Mouse (Mus musculus) limb, embryonic 12.5 days (tissue): ENCODE measurements around the gene Adam10. TPM values are rescaled to one million over a fixed set of nuclear protein-coding genes. Genes with fewer than 3 reads are reported as not detected.

Experiments
- ATAC-seq: fragments of 200-750 bp; cut with Nextera tagmentation; 2 replicates; pipeline ENCODE4 v1.8.0; 2017; ENCODE audit warnings: low read depth, moderate TSS enrichment; ENCODE audit not compliant: insufficient number of reproducible peaks, insufficient read depth, low FRiP score, low TSS enrichment
- H3K27ac ChIP-seq: fragments of 300-500 bp; sonication (generic); 2 replicates; pipeline ENCODE4 v1.5.1; 2016; ENCODE audit warnings: mild to moderate bottlenecking, moderate library complexity
- H3K27me3 ChIP-seq: fragments of 300-500 bp; sonication (generic); 2 replicates; pipeline ENCODE4 v1.6.1; 2016; ENCODE audit warnings: mild to moderate bottlenecking, moderate library complexity
- H3K36me3 ChIP-seq: fragments of 300-500 bp; sonication (generic); 2 replicates; pipeline ENCODE4 v1.6.1; 2016; ENCODE audit warnings: mild to moderate bottlenecking, moderate library complexity
- H3K4me1 ChIP-seq: fragments of 300-500 bp; sonication (generic); replicated peaks from 2 replicates; pipeline ENCODE4 v1.6.1; 2016
- H3K4me2 ChIP-seq: fragments of 300-500 bp; sonication (generic); 2 replicates; pipeline ENCODE4 v1.6.1; 2016; ENCODE audit warnings: mild to moderate bottlenecking, moderate library complexity
- H3K4me3 ChIP-seq: fragments of 300-500 bp; sonication (generic); replicated peaks from 2 replicates; pipeline ENCODE4 v1.5.1; 2016; ENCODE audit warnings: mild to moderate bottlenecking
- H3K9ac ChIP-seq: fragments of 300-500 bp; sonication (generic); replicated peaks from 2 replicates; pipeline ENCODE4 v1.6.1; 2016; ENCODE audit warnings: mild to moderate bottlenecking, moderate library complexity
- H3K9me3 ChIP-seq: fragments of 300-500 bp; sonication (generic); 2 replicates; pipeline ENCODE4 v1.6.1; 2016; ENCODE audit warnings: mild to moderate bottlenecking, moderate library complexity
- WGBS: fragments of 180-500 bp; shearing (Covaris S2); methylation state at CpG from one replicate; pipeline ENCODE4 v1.1.7; 2016; 5-methylcytosine and 5-hydroxymethylcytosine counted together
- polyA plus RNA-seq: library from polyadenylated mRNA; unstranded; fragments of >200 nt; fragmentation: Nextera tagmentation; extraction: Ambion mirVana; gene quantifications from 2 replicates; pipeline ENCODE4 v1.2.1, GENCODE M21; 2016

Adam10 gene
- polyA plus RNA-seq, 1 experiment from 2014 or later: 62.9 TPM

- H3K9me3 ChIP-seq: no peaks in the 10 kb centered on the region
- H3K4me1 ChIP-seq: peaks cover 7% of the 10 kb centered on the region
- peak; percentile 97 for ATAC-seq
- H3K4me2 ChIP-seq: peak within 1 kb of the TSS; percentile 93
- H3K9ac ChIP-seq: peak within 1 kb of the TSS; percentile 78
- WGBS: 2% methylated on average over 67 of the region's 67 CpGs
- peak within 1 kb of the TSS; percentile 78 for H3K27ac ChIP-seq
- peak within 1 kb of the TSS; percentile 82 for H3K4me3 ChIP-seq
- H3K27me3 ChIP-seq: peaks cover 4% of the 10 kb centered on the region; the same call in 1 of the 2 replicates
- H3K36me3 ChIP-seq: no peaks in the 10 kb centered on the region
These were observed 21.5 kb upstream of the Adam10 start, which contains the start of gene Mindy2 for GRCm38 (mm10) chr9:70657013-70657967. TSS of gene Mindy2 (minus strand) at chr9:70657174.

DNA sequence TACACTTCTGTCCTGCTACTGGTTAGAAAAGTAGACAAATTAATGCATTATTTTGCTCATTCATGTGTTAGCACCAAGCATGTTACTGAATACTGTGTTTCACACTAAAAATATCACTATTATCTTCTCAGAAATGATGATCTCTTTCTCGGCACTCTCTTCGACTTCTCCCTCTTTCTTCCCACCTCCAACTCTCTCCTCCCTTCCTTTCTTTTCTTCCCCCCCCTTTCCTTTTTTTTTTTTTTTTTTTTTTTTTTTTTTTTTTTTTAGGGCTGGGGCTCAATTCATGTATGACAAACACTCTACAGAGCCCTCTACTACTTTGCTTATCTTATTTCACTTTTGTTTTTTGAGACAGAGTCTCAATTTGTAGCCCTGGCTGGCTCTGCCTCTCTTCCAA, 20.5 kb upstream of the Adam10 start:
- peaks cover 4% of the 10 kb centered on the region; the same call in 1 of the 2 replicates for H3K27me3 ChIP-seq
- peaks cover 7% of the 10 kb centered on the region for H3K4me1 ChIP-seq
- H3K36me3 ChIP-seq: no peaks in the 10 kb centered on the region
- H3K4me3 ChIP-seq: no peak overlapping the region
- no peak overlapping the region for H3K9ac ChIP-seq
- ATAC-seq: no peak
- WGBS: 56% methylated on average over 2 of the region's 2 CpGs
- no peaks in the 10 kb centered on the region for H3K9me3 ChIP-seq
- H3K4me2 ChIP-seq: no peak overlapping the region
- no peak overlapping the region for H3K27ac ChIP-seq

- no peaks in the 10 kb centered on the region for H3K36me3 ChIP-seq
- H3K27me3 ChIP-seq: no peaks in the 10 kb centered on the region
- no peak overlapping the region for H3K4me3 ChIP-seq
- no peak for ATAC-seq
- H3K9me3 ChIP-seq: 0 out of 2 replicates have a peak, but pooled peaks cover 3% of the 10 kb centered on the region
- no peak overlapping the region for H3K27ac ChIP-seq
- WGBS: 68% methylated on average over 4 of the region's 4 CpGs
- no peak overlapping the region for H3K9ac ChIP-seq
- H3K4me1 ChIP-seq: no peaks in the 10 kb centered on the region
- no peak overlapping the region for H3K4me2 ChIP-seq
These were observed 13.9 kb upstream of the Adam10 start for GRCm38 (mm10) chr9:70664847-70665246.

- H3K4me3 ChIP-seq: no peak overlapping the region
- no peak overlapping the region for H3K27ac ChIP-seq
- no peak overlapping the region for H3K4me2 ChIP-seq
- 0 out of 2 replicates have a peak, but pooled peaks cover 3% of the 10 kb centered on the region for H3K9me3 ChIP-seq
- 72% methylated on average over 16 of the region's 16 CpGs for WGBS
- H3K9ac ChIP-seq: no peak overlapping the region
- H3K4me1 ChIP-seq: no peaks in the 10 kb centered on the region
- no peaks in the 10 kb centered on the region for H3K36me3 ChIP-seq
- H3K27me3 ChIP-seq: no peaks in the 10 kb centered on the region
- ATAC-seq: no peak
These were observed 13.2 kb upstream of the Adam10 start for GRCm38 (mm10) chr9:70665372-70666145.

GRCm38 (mm10) chr9:70666811-70667210, 12.0 kb upstream of the Adam10 start:
- H3K4me3 ChIP-seq: no peak overlapping the region
- H3K36me3 ChIP-seq: no peaks in the 10 kb centered on the region
- H3K27ac ChIP-seq: no peak overlapping the region
- no peaks in the 10 kb centered on the region for H3K4me1 ChIP-seq
- H3K4me2 ChIP-seq: no peak overlapping the region
- no peaks in the 10 kb centered on the region for H3K27me3 ChIP-seq
- H3K9me3 ChIP-seq: 0 out of 2 replicates have a peak, but pooled peaks cover 3% of the 10 kb centered on the region
- 69% methylated on average over 7 of the region's 7 CpGs for WGBS
- no peak overlapping the region for H3K9ac ChIP-seq
- no peak for ATAC-seq

DNA sequence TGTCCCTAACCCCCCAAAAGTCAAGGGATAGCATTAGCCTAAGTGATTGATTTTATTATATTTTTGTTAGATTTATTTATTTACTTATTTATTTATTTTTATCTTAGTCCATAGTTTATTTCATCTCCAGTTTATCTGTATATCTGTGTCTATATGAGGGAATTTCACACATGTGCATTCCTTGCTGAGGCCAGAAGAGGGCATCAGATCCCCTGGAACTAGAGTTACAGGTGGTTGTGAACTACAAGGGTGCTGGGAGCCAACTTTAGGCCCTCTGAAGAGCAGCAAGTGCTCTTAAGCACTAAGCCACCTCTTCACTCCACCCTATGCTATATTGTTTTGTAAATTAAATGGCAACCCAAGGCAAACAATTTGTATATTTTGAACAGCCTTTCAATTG, 10.7 kb upstream of the Adam10 start:
- no peaks in the 10 kb centered on the region for H3K4me1 ChIP-seq

DNA sequence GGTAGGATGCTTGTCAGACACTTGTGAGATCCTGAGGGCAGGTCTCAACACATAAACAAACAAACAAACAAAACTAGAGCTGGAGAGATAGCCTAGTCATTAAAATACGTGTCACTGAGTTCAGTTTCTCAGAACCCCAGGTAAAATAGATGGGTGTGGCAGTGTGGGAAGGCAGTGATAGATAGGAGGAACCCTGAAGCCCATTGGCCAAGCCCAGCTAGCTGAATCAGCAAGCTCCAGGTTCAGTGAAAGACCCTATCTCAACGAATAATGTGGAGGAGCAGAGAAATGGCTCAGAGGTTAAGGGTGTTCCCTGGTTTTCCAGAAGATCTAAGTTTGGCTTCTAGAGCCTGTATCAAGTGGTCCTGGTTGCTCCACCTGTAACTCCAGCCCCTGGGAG, 9.6 kb upstream of the Adam10 start:
- Histone ChIP-seq H3K4me3 (no peak overlapping the region), H3K27me3 (no peaks in the 10 kb centered on the region), H3K36me3 (no peaks in the 10 kb centered on the region), H3K27ac (no peak overlapping the region), H3K4me2 (no peak overlapping the region), H3K9ac (no peak overlapping the region), H3K4me1 (0 out of 2 replicates have a peak, but pooled peaks cover 3% of the 10 kb centered on the region), H3K9me3 (0 out of 2 replicates have a peak, but pooled peaks cover 3% of the 10 kb centered on the region)
- ATAC-seq: no peak
- 58% methylated on average over 2 of the region's 2 CpGs for WGBS

More for the DNA sequence above, 10.7 kb upstream of the Adam10 start:
- no peaks in the 10 kb centered on the region for H3K27me3 ChIP-seq
- no peak overlapping the region for H3K9ac ChIP-seq
- H3K27ac ChIP-seq: no peak overlapping the region
- no peak overlapping the region for H3K4me2 ChIP-seq
- H3K4me3 ChIP-seq: no peak overlapping the region
- 0 out of 2 replicates have a peak, but pooled peaks cover 3% of the 10 kb centered on the region for H3K9me3 ChIP-seq
- no peak for ATAC-seq
- H3K36me3 ChIP-seq: no peaks in the 10 kb centered on the region

GRCm38 (mm10) chr9:70670381-70670780, 8.4 kb upstream of the Adam10 start:
- ATAC-seq: no peak
- Histone ChIP-seq H3K4me3 (no peak overlapping the region), H3K27me3 (no peaks in the 10 kb centered on the region), H3K4me2 (no peak overlapping the region), H3K27ac (no peak overlapping the region), H3K36me3 (no peaks in the 10 kb centered on the region), H3K4me1 (0 out of 2 replicates have a peak, but pooled peaks cover 3% of the 10 kb centered on the region), H3K9me3 (0 out of 2 replicates have a peak, but pooled peaks cover 3% of the 10 kb centered on the region), H3K9ac (no peak overlapping the region)
- WGBS: 86% methylated on average over 6 of the region's 6 CpGs

DNA sequence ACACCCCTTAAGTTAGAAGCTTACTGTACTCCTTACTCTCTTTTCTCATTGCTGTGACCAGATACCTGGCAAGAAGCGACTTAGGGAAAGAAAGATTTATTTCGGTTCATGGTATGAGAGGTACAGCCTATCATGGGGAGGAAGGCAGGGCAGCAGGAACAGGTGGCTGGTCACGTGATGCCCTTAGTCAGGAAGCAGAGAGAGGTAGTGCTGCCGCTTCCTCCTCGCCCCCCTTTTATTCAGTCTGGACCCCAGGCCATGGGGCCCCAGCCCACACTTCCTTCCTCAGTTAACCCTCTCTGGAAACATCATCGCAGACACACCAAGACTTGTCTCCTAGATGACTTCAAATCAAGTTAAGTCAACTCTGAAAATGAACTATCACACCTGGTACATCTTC, 7.5 kb upstream of the Adam10 start:
- 67% methylated on average over 6 of the region's 6 CpGs for WGBS
- H3K9ac ChIP-seq: no peak overlapping the region
- H3K9me3 ChIP-seq: 0 out of 2 replicates have a peak, but pooled peaks cover 3% of the 10 kb centered on the region
- H3K4me3 ChIP-seq: no peak overlapping the region
- H3K4me1 ChIP-seq: 0 out of 2 replicates have a peak, but pooled peaks cover 3% of the 10 kb centered on the region
- no peaks in the 10 kb centered on the region for H3K36me3 ChIP-seq
- H3K27ac ChIP-seq: no peak overlapping the region
- H3K4me2 ChIP-seq: no peak overlapping the region
- ATAC-seq: no peak
- no peaks in the 10 kb centered on the region for H3K27me3 ChIP-seq

DNA sequence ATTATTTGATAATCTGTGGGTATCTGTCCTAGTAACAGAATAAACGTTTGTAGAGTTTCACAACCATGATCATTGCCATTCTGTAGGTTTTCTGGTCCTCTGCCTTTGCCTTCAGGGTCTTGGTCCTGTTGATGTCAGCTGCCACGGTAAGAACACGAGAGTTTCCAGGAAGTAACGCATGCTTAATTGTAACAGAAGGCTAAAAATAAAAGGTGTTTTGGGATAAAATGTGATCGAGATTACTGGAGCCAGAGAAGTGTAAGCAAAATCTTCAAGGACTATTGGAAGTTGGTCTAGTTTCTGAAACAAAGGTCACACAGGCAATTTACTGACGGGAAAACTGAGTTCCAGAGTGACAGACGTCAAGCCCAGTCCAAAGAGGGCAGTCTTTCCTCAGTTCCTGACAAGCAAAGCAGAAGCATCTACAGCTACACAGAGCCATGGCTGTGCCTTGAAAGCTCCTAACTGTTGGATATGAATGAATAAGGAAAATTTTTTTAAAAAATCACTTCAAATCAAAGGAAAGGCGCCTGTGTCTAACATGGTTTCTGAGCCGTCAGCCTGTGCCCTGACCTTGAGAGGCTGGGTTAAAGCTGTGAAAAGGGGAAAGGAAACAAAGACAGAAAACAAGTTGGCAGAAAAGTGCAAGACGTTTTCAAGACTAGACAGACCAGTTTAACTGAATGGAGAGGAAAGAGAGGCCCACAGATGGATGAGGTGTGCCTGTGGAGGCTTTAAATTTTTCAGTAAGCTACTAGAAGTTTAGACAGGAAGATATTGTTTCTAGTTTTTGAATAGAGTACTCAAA, 6.8 kb upstream of the Adam10 start:
- H3K27me3 ChIP-seq: no peaks in the 10 kb centered on the region
- no peak overlapping the region for H3K9ac ChIP-seq
- no peak overlapping the region for H3K4me3 ChIP-seq
- H3K4me2 ChIP-seq: no peak overlapping the region
- WGBS: 52% methylated on average over 10 of the region's 10 CpGs
- H3K4me1 ChIP-seq: 0 out of 2 replicates have a peak, but pooled peaks cover 3% of the 10 kb centered on the region
- H3K27ac ChIP-seq: no peak overlapping the region
- ATAC-seq: no peak
- H3K9me3 ChIP-seq: 0 out of 2 replicates have a peak, but pooled peaks cover 3% of the 10 kb centered on the region
- no peaks in the 10 kb centered on the region for H3K36me3 ChIP-seq
